Mouse (Mus musculus) monocyte, adult 5-6 weeks (primary cell): ENCODE results near the gene Pparg. TPM values are rescaled to one million over a fixed set of nuclear protein-coding genes. Genes with fewer than 3 reads are reported as not detected.

ENCODE experiments used
- ATAC-seq: fragments of 153-309, 156-312 bp; replicated peaks from 2 replicates; pipeline ENCODE4 v1.8.0; 2017; ENCODE audit warnings: mild to moderate bottlenecking; ENCODE audit not compliant: low TSS enrichment, insufficient number of reproducible peaks, severe bottlenecking, poor library complexity, low FRiP score
- total RNA-seq: library from RNA; stranded (forward); fragments of 200-1000, 200-491, 200-594 nt; gene quantifications from 3 replicates; pipeline ENCODE4 v1.2.3, GENCODE M21; 2017

Pparg gene
- total RNA-seq, result 61.9 to 76.0 TPM (median 69.3 TPM) in 3 replicates

- ATAC-seq, result peak; percentile 77
These were observed at the start of gene Pparg for GRCm38 (mm10) chr6:115360776-115361605. TSS of gene Pparg (plus strand) at chr6:115360951.

GRCm38 (mm10) chr6:115312780-115313179, 48.0 kb upstream of the Pparg start:
- no peak for ATAC-seq

GRCm38 (mm10) chr6:115313235-115313738, 47.5 kb upstream of the Pparg start:
- ATAC-seq, result no peak

- ATAC-seq, result no peak
These were observed 46.8 kb upstream of the Pparg start for GRCm38 (mm10) chr6:115313910-115314309.

- ATAC-seq, result 0 out of 2 replicates have a peak, but pooled peaks have one; percentile 35
These were observed 45.0 kb upstream of the Pparg start for GRCm38 (mm10) chr6:115315770-115316169.

- ATAC-seq, result no peak
These were observed 43.9 kb upstream of the Pparg start for GRCm38 (mm10) chr6:115316811-115317221.

GRCm38 (mm10) chr6:115318811-115319210, 41.9 kb upstream of the Pparg start:
- ATAC-seq, result no peak

GRCm38 (mm10) chr6:115319686-115320085, 41.1 kb upstream of the Pparg start:
- ATAC-seq, result no peak

GRCm38 (mm10) chr6:115320927-115321714, 39.6 kb upstream of the Pparg start:
- ATAC-seq, result peak; percentile 77

- no peak for ATAC-seq
These were observed 38.8 kb upstream of the Pparg start for GRCm38 (mm10) chr6:115321883-115322351.

- ATAC-seq, result no peak
These were observed 37.8 kb upstream of the Pparg start for GRCm38 (mm10) chr6:115322956-115323355.

GRCm38 (mm10) chr6:115330964-115331363, 29.8 kb upstream of the Pparg start:
- peak; percentile 61; the same call in 1 of the 2 replicates for ATAC-seq

- no peak for ATAC-seq
These were observed 27.6 kb upstream of the Pparg start for GRCm38 (mm10) chr6:115333099-115333694.

- no peak for ATAC-seq
These were observed 25.2 kb upstream of the Pparg start for GRCm38 (mm10) chr6:115335536-115335935.

- no peak for ATAC-seq
These were observed 20.7 kb upstream of the Pparg start for GRCm38 (mm10) chr6:115340084-115340483.

GRCm38 (mm10) chr6:115343096-115343495, 17.7 kb upstream of the Pparg start:
- peak; percentile 80 for ATAC-seq

GRCm38 (mm10) chr6:115343570-115343969, 17.2 kb upstream of the Pparg start:
- peak; percentile 88 for ATAC-seq

GRCm38 (mm10) chr6:115344101-115344500, 16.6 kb upstream of the Pparg start:
- ATAC-seq, result no peak

GRCm38 (mm10) chr6:115344513-115344912, 16.2 kb upstream of the Pparg start:
- no peak for ATAC-seq
